Mouse (Mus musculus): ENCODE measurements around the gene Intu. TPM values are rescaled to one million over a fixed set of nuclear protein-coding genes. Genes with fewer than 3 reads are reported as not detected.

Gene Intu
- under 1 TPM; 0.10 to 0.34 (median 0.34) TPM for polyA plus RNA-seq (2017; shearing (Covaris generic))

GRCm38 (mm10) chr3:40531286-40532141 is at the start of gene Intu:
Gene Intu (plus strand): TSS chr3:40531286.
- ATAC-seq, result peak; percentile 20

DNA sequence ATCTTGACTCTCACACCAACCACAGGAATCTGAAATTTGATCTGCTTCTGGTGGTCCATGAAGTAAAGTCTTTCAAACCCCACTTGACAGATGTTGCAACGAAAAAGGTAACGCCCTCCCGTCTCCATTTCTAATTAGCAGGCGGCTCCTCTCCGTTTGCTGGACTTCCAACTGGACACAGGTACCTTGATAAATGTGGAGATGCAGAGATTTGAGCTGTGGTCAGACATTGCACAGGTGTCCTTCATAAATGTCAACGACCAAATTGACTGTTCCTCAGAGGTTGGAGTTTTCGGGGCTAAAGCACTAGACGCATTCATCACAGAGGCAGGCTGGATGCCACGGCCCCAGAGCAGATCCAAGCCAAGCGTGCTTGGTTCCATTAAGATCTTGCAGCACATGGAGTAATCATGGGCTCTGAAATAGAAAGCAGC is 47.8 kb upstream of the Intu start:
- no peak for ATAC-seq

- ATAC-seq, result no peak
These were observed 43.7 kb upstream of the Intu start for GRCm38 (mm10) chr3:40487381-40487780.

DNA sequence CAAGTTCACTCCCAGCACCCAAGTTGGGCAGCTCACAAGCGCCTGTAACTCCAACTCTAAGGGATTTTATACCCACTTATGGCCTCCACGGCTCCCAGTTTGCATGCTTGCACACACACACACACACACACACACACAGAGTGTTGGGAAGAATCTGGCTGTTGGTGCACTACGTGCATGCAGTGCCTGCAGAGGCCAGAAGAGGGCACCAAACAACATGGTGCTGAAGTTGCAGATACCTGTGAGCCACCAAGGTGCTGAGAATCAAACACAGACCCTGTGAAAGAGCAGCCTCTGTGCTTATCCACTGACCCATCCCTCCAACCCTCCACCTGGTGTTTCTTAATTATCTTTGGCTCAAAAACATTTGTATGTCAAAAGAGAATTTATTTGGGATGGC is 39.3 kb upstream of the Intu start:
- ATAC-seq, result no peak

- no peak for ATAC-seq
These were observed 32.2 kb upstream of the Intu start for GRCm38 (mm10) chr3:40498898-40499297.

- no peak for ATAC-seq
These were observed 30.8 kb upstream of the Intu start for GRCm38 (mm10) chr3:40500157-40500808.

- ATAC-seq, result no peak
These were observed 26.7 kb upstream of the Intu start for GRCm38 (mm10) chr3:40504377-40504776.

GRCm38 (mm10) chr3:40505451-40506014 is 25.6 kb upstream of the Intu start:
- ATAC-seq, result no peak

GRCm38 (mm10) chr3:40508927-40509576 is 22.0 kb upstream of the Intu start:
- ATAC-seq, result no peak

DNA sequence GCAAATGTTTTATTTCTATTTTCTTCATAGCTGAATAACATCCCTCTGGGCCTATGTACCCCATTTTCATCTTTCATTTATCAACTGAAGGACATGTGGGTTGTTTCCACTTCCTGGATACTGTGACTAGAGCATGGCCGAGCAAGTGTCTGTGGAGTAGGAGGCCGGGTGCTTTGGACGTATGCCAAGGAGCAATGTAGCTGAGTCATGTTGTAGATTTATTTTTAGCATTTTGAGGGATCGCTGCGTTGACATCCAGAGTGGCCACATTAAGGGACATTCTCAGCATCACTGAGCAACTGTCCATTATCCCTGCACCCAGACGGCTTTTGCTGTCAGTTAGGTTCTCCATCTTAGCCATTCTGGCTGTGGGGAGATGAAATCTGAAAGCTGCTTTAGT is 20.5 kb upstream of the Intu start:
- no peak for ATAC-seq

- ATAC-seq, result no peak
These were observed 17.9 kb upstream of the Intu start for GRCm38 (mm10) chr3:40512936-40513829.

GRCm38 (mm10) chr3:40518240-40518639 is 12.8 kb upstream of the Intu start:
- no peak for ATAC-seq

DNA sequence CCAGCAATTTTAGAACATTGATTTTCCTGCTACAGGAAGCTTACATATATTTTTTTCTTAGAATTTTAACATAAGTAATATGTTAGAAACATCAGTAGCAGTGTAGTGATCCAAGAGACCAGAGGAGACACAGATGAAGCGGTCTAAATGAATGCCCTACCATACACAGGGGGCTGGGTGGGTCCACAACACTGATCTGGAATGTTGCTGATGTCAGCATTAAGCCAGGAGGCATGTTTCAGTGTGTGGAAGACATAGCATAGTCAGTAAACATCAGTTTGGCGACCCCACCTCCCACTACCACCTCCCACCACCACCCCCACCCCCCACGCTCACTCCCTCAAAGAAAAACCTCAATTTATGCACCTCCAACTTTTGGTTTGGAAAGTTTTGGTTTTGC is 11.5 kb upstream of the Intu start:
- ATAC-seq, result no peak

GRCm38 (mm10) chr3:40520567-40520966 is 10.5 kb upstream of the Intu start:
- no peak for ATAC-seq

DNA sequence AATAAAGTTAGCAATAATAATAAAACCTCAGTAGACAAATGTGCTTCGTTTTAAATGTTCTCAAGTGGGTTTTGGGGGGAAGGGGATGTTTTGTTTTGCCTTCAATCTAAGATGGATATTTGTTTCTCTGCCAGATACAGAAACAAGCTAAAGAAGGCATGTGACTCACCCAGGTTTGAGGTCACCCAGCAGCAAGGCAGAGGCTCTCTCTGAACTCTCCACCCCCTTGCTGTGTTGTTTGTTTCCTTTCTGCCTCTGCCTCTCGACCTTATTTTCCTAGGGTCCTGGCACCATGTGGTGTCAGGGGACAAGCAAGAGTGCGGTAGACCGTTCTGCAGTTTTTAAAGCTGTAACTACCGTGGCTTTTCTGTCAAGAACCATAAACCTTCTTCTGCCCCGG is 8.6 kb upstream of the Intu start:
- no peak for ATAC-seq

- ATAC-seq, result peak; percentile 49
These were observed 8.2 kb upstream of the Intu start for GRCm38 (mm10) chr3:40522846-40523245.

- ATAC-seq, result peak; percentile 20
These were observed 7.7 kb upstream of the Intu start for GRCm38 (mm10) chr3:40523371-40523783.

GRCm38 (mm10) chr3:40524841-40525240 is 6.2 kb upstream of the Intu start:
- no peak for ATAC-seq

- peak; percentile 60 for ATAC-seq
These were observed 5.7 kb upstream of the Intu start for GRCm38 (mm10) chr3:40525341-40525740.

GRCm38 (mm10) chr3:40526095-40526494 is 5.0 kb upstream of the Intu start:
- peak; percentile 30 for ATAC-seq

- no peak for ATAC-seq
These were observed 3.9 kb upstream of the Intu start for GRCm38 (mm10) chr3:40527218-40527617.

Measured in inflammation-experienced regulatory T-cells, adult 6 months (primary cell).